Mouse (Mus musculus): ENCODE measurements around the gene Spc24.
A peak's percentile ranks its signal among the peaks of the same experiment; 100 is the strongest.
"Not testable (repeated sequence)": the region's sequence is repeated elsewhere in the genome, so short reads cannot be mapped to it uniquely, and the experiment has no call there.

Gene Spc24

GRCm38 (mm10) chr9:21760155-21761088, at the start of gene Spc24:
Spc24 (minus strand) TSS chr9:21760303.
- peak; percentile 100 for DNase-seq

GRCm38 (mm10) chr9:21808561-21808960, 48.5 kb upstream of the Spc24 start:
- DNase-seq, result no peak

DNA sequence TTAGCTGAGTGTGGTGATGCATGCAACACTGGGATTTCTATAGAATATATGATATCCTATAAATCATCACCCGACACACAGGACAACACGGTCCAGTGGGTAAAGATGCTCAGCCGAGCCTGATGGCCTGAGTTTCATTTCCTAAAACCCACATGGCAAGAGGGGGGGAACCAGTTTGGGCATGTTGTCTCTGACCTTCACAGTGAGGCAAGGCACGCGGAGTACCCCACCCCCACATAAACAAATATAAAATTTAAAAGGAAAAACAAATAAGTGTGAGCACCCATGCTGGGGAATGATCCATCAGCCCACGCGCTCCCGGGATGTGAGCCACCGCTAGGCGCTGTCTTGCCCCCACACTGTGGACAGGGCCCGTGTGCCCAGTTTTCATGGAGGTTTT, 46.9 kb upstream of the Spc24 start:
- no peak for DNase-seq

DNA sequence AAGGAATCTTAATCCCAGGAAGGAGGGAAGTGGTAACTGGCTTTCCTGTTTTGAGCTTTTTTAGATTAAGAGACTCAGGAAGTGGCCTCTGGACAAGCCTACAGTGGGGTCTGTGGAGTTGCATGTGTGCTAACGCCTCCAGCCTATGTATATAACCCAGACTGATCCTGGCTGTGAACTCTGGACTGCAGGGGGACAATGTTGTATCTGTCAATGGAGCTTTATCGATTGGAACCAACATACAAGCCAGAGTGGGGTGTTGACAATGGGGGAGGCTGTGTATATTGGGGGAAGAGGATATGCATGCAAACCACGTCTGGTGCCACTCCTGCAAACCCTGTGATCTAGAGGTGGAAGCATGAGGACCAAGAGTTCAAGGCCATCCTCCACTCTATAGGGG, 46.3 kb upstream of the Spc24 start:
- no peak for DNase-seq

DNA sequence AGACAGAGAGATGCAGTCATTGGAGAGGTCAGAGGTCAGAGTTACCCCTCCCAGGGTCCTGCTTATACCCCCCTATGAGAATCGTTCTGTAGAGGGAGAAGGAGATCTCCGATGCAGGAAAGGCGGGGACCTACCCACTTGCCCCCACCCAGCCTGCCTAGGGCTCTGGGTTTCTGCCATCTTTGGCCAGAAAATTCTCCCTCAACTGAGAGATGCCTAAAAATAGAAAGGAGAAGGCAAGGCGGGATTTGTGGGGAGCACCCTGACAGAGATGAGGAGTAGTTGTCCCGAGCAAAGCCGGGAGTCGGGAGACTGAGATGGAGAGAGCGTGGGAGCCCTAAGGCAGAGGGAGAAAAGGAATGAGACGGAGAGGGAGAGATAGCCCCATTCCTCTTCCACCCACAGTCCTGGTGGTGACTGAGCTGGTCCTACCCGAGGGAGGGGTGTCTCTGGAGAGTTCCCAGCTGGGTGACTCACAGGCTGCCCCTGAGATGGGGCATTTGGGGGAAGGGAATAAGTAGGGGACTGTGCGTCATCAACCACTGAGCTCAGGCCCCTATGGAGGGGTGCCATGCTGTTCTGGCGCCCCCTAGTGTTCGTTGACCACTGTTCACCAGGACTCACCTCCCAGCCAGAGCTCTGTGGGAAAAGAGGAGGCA, 44.0 kb upstream of the Spc24 start:
- peak; percentile 98 for DNase-seq

DNA sequence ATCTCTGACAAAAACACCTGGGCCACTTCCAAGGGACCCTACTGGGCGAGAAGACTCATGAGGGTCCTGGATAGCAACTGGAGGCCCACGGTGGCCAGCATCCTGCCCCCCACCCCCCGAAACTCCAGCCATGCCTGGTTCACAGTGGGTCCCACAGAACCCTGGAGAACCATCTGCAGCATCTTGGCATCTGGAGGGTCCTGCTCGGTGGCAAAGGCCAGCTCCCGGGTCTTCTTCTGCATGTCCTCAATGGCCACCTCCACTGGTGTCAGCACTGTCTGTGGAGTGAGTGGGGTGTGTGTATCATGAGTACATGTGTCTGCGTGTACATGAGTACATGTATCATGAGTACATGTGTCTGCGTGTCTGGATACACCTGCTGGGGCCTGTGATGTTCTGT, 41.5 kb upstream of the Spc24 start:
- peak; percentile 91 for DNase-seq

DNA sequence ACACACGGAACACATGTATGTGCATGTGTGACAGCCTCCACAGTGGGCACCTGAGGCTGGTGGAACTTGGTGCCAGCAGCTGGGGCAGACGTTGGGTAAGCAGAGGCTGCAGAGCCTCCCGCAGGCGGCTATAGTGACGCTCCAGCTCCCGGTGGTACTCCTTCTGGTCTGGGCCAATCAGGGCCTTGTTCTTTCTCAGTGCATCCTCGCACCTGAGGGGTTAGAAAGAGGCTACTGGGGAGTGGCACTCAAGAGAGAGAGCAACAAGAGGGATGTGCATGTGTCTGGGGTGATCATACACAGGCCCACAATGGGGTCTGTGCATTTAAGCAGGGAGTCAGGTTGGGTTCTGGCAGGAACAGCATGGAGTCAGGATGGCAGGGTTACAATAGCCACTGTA, 41.0 kb upstream of the Spc24 start:
- DNase-seq, result peak; percentile 90

- no peak for DNase-seq
Observed at GRCm38 (mm10) chr9:21799010-21799350, 38.9 kb upstream of the Spc24 start.

GRCm38 (mm10) chr9:21798345-21799009, 38.4 kb upstream of the Spc24 start, which contains the start of gene Kank2:
Kank2 (minus strand) TSS chr9:21798744.
- DNase-seq, result peak; percentile 99

- peak; percentile 99 for DNase-seq
Observed at GRCm38 (mm10) chr9:21797921-21798344, 37.8 kb upstream of the Spc24 start.

- DNase-seq, result peak; percentile 94
Observed at GRCm38 (mm10) chr9:21796919-21797318, 36.8 kb upstream of the Spc24 start.

DNA sequence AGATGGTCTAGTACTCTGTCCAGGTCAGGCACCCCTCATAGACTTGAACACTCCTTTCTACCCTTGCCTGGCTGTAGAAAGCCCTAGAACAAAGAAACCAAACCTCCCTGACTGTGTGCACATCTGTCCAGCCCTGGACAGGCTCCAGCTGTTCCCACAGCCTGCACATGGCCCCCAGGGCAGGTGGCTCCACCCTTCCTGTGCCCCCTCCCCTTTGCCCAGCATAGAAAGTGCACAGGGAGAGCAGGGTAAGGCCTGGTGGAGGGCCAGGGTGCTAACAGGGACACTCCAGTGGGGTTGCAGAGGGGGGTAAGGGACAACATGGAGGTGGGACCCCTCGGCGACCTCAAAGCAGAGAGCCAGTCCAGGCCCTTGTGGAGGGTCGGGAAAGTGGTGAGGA, 36.2 kb upstream of the Spc24 start:
- DNase-seq, result peak; percentile 95

DNA sequence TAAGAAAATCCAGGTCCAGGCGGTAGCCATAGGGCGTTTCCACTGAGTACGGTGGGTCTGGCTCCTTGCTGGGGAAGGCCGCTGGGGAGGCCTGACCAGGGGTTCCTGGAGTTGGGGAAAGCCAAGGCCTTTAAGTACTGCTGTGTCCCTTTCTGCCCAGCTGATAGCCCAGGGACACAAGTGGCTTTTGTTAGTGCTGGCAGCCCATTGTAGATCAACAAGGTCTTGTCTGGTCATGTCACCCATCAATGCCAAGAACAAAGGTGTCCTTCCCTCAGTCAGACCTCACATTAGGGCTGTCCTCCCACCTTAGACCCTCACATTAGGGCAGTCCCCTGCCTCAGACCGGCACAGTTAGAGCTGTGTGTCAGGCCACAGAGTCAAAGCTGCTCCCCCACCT, 35.5 kb upstream of the Spc24 start:
- DNase-seq, result no peak

DNA sequence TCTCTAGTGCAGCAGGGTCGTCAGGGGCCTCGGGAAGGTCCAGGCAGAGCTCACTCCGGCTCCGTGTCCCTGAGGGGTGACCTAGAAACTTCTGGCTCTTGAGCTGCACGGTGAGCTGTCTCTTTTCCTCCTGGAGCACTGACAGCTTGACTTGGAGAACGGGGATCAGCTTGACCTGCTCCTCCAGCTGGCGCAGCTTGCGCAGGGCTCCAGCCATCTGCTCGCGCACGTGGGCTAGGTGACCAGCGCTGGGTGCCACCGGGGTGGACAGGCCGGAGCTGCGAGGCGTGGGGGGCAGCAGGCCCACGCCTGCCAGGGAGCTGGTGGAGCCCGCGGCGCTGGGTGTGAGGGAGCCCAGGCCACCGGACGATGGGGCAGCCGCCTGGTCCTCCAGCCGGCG, 34.8 kb upstream of the Spc24 start:
- peak; percentile 92 for DNase-seq

- peak; percentile 92 for DNase-seq
Observed at GRCm38 (mm10) chr9:21794344-21794834, 34.3 kb upstream of the Spc24 start.

DNA sequence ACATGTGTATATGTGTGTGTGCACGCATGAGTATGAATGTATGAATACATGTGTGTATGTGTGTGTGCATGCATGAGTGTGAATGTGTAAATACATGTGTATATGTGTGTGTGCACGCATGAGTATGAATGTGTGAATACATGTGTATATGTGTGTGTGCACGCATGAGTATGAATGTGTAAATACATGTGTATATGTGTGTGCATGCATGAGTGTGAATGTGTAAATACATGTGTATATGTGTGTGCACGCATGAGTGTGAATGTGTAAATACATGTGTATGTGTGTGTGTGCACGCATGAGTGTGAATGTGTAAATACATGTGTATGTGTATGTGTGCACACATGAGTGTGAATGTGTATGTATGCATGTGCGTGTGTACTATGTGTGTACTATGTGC, 33.4 kb upstream of the Spc24 start:
- not testable (repeated sequence) for DNase-seq

DNA sequence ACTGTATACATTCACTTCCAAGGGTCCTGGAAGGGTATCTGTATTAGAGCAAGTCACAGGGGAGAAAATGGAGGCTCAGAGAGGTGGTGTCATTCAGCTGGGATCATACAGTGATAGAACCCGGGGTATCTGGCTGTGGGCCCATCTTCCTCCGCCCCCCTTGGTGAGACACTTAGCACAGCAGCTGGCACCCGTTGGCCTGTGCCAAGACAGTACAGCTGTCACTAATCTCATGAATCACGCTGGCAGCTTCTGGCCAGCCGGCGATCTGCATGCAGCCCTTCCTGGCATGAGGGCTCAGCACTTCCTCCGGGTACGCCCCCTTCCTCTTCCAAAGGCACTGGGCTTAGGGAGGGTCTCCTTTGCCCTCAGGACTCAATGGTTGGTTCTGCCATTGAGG, 32.5 kb upstream of the Spc24 start:
- DNase-seq, result peak; percentile 97

DNA sequence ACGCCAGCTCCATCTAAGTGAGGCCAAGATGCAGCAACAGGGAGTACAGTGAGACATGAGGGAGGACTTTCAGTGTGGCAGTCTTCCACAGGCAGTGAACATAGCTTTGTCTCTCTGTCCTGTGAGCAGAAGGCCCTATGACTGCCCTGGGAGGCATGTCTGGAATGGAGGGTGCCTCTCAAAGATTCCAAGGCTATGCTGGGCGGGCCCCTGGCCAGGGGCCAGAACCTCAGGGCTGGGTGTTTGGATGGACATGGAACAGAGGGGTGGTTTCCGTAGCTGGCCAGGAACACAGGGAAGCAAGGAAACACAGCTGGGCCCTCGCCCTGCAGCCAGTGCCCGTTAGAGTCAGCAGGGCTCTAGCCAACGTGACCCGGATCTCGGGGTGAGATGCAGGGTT, 31.8 kb upstream of the Spc24 start:
- peak; percentile 99 for DNase-seq

DNA sequence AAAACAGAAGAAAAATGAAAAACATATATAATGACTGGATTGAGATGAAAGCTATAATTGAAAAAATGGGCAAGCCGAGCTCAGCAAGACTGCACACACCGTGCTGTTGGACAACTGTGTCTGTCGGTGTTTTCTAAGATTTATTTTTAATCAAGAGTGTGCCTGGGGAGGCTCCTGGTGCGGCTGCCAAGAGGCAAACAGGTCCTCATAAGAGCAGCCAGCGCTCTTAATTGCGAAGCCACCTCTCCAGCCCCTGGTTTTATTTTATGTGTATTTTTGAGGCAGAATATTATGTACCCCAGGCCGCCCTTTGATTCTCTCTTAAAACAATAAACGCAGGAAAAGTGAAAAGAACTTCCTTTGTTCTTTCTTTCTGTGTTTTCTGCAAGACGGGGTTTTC, 28.1 kb upstream of the Spc24 start:
- DNase-seq, result peak; percentile 91

- DNase-seq, result no peak
Observed at GRCm38 (mm10) chr9:21787654-21788053, 27.6 kb upstream of the Spc24 start.

- DNase-seq, result peak; percentile 95
Observed at GRCm38 (mm10) chr9:21786906-21787305, 26.8 kb upstream of the Spc24 start.

DNA sequence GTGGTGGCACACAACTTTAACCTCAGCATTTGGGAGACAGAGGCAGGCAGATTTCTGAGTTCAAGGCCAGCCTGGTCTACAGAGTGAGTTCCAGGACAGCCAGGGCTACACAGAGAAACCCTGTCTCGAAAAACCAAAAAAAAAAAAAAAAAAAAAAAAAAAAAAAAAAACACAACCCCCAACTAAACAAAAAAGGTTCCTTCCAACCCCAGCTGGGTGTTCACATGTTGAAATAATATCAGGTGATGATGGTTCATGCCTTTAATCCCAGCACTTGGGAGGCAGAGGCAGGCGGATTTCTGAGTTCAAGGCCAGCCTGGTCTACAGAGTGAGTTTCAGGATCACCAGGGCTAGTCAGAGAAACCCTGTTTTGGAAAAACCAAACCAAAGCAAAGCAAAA, 26.2 kb upstream of the Spc24 start:
- not testable (repeated sequence) for DNase-seq

DNA sequence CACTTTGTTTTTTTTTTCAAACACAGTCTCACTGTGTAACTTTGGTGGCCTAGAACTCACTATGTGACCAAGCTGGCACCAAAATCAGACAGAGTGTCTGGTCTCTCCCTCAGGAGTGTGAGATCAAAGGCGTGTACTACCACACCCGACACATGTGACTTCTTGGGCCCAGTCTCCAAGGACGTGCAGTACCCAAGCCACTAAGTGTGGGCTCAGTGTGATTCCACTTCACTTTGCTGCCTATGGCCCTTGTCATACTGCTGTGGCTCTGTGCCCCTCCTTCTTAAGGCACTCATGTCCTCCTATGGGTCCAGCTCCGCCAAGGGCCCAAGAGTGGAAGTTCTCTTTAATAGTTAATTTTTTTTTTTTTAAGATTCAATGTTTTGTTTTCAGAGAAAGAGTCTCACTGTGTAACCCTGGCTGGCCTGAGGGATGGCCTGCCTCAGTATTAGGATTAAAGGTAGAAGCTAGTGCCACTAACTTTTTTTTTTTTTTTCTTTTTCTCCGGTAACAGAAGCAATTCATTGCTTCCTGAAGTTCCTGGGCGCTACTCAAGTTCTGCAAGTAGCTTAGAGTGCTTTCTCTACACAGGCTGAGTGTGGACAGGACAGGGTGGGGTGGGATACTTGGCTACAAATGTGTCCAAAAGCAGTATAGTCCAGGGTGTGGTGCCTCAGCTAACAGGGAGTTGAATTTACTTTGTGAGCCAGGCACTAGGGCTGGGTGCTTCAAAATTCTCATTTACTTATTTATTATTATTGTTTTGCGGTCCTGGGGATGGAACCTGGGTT, 24.6 kb upstream of the Spc24 start:
- peak; percentile 93 for DNase-seq
